In genomic region chr11:53931091-53931943, GRCm38 (mm10) we compare ENCODE assay signal across 9 mouse cellular contexts. TPM values are rescaled to one million over a fixed set of nuclear protein-coding genes. Genes with fewer than 3 reads are reported as not detected.
DNase-seq lines count a peak whose midpoint lies in the region; ATAC-seq lines count a peak whose summit lies in the region.
"Had no signal": no experiment of that assay in that cellular context is flagged by ENCODE, and none has a peak within 500 bp of the region (broad histone marks: within the 10 kb centered on the region; RNA-seq: fewer than 3 reads in every experiment).

No protein-coding gene starts in this region.

- no peak overlapping the region for H3K9ac ChIP-seq in heart, embryonic 11.5 days (ENCODE audit: low read depth, low read length)
- H3K9ac ChIP-seq in neural tube, embryonic 11.5 days (ENCODE audit: low read length) = no peak overlapping the region
- H3K9ac ChIP-seq: embryonic facial prominence, embryonic 12.5 days had no signal

- ATAC-seq in heart, embryonic 11.5 days (replicated peaks; ENCODE audit: insufficient number of reproducible peaks, low FRiP score, low TSS enrichment) = no peak
- ATAC-seq in neural tube, embryonic 11.5 days (ENCODE audit: insufficient read depth, low FRiP score, low TSS enrichment) = no peak

- peak; percentile 52 to 77 for DNase-seq in heart, adult 18-20 months
- peak; percentile 74 for DNase-seq in adrenal gland, adult 8-10 months
- peak; percentile 81 for DNase-seq in embryo, embryonic 10.5 days (ENCODE audit: low spot score)
- DNase-seq in heart, postnatal 14 days = peak; percentile 63 to 77
- peak; percentile 44 to 69 for DNase-seq in left cerebral cortex, postnatal 14 days (ENCODE audit: low spot score in 2 of 2)
- peak; percentile 56 for DNase-seq in neural tube, embryonic 11.5 days (ENCODE audit: low spot score)
- peak; percentile 74 for DNase-seq in testis, postnatal 10 days (ENCODE audit: low spot score)

- H3K4me1 ChIP-seq in heart, embryonic 11.5 days (ENCODE audit: control insufficient read depth, insufficient read depth, low read length) = no peaks in the 10 kb centered on the region
- H3K4me1 ChIP-seq in neural tube, embryonic 11.5 days (ENCODE audit: control insufficient read depth, insufficient read depth, low read length) = no peaks in the 10 kb centered on the region
- H3K4me1 ChIP-seq: embryonic facial prominence, embryonic 12.5 days had no signal

- H3K4me3 ChIP-seq in heart, embryonic 11.5 days (ENCODE audit: low read depth, low read length) = no peak overlapping the region
- H3K4me3 ChIP-seq in neural tube, embryonic 11.5 days (ENCODE audit: low read depth, low read length) = no peak overlapping the region
- H3K4me3 ChIP-seq: embryonic facial prominence, embryonic 12.5 days had no signal

- H3K27ac ChIP-seq in heart, embryonic 11.5 days (ENCODE audit: low read depth, low read length) = no peak overlapping the region
- H3K27ac ChIP-seq in neural tube, embryonic 11.5 days (ENCODE audit: low read depth, low read length) = no peak overlapping the region
- H3K27ac ChIP-seq: embryonic facial prominence, embryonic 12.5 days had no signal

- intact Hi-C loops in heart, postnatal 14 days (cut with DNase I) = loop anchor here (2.0 to 5.0 kb wide), 4 partner anchors 56 to 325 kb away; no protein-coding TSS in a partner anchor
- intact Hi-C loops in left cerebral cortex, postnatal 14 days (cut with DNase I) = loop anchor here (5.0 kb wide), 1 partner anchor 121 kb away; no protein-coding TSS in a partner anchor

- no peaks in the 10 kb centered on the region for H3K36me3 ChIP-seq in heart, embryonic 11.5 days (ENCODE audit: control insufficient read depth, insufficient read depth, low read length)
- H3K36me3 ChIP-seq in neural tube, embryonic 11.5 days (ENCODE audit: control insufficient read depth, insufficient read depth, low read length) = no peaks in the 10 kb centered on the region
- H3K36me3 ChIP-seq: embryonic facial prominence, embryonic 12.5 days had no signal

- no peaks in the 10 kb centered on the region for H3K9me3 ChIP-seq in heart, embryonic 11.5 days (replicated peaks; ENCODE audit: control insufficient read depth, low read length)
- H3K9me3 ChIP-seq in neural tube, embryonic 11.5 days (ENCODE audit: control insufficient read depth, low read length) = no peaks in the 10 kb centered on the region
- H3K9me3 ChIP-seq: embryonic facial prominence, embryonic 12.5 days had no signal

- no peaks in the 10 kb centered on the region for H3K27me3 ChIP-seq in heart, embryonic 11.5 days (ENCODE audit: control insufficient read depth, insufficient read depth, low read length)
- no peaks in the 10 kb centered on the region for H3K27me3 ChIP-seq in neural tube, embryonic 11.5 days (ENCODE audit: control insufficient read depth, insufficient read depth, low read length)
- H3K27me3 ChIP-seq: embryonic facial prominence, embryonic 12.5 days had no signal

- no peak overlapping the region for H3K4me2 ChIP-seq in heart, embryonic 11.5 days
- no peak overlapping the region for H3K4me2 ChIP-seq in neural tube, embryonic 11.5 days (ENCODE audit: low read depth)
- H3K4me2 ChIP-seq: embryonic facial prominence, embryonic 12.5 days had no signal

- 24% methylated on average over 17 of the region's 17 CpGs for WGBS in heart, embryonic 11.5 days (ENCODE audit: insufficient replicate concordance)
- WGBS in neural tube, embryonic 11.5 days = 38% methylated on average over 17 of the region's 17 CpGs

RNA-seq across cellular contexts. Expression of gene Slc22a5, which starts 39.9 kb away (rescaled TPM):
- 10 to 100 TPM; 18.8 to 22.7 TPM for total RNA-seq in heart, adult 18-20 months (2021)
- 8.1 and 9.2 TPM in 2 replicates for polyA plus RNA-seq in heart, embryonic 11.5 days (2014; fragmentation: Nextera tagmentation; extraction: Ambion mirVana)
- total RNA-seq in adrenal gland, adult 8-10 months (2022) = 10 to 100 TPM; 36.9 to 47.9 (median 43.8) TPM
- total RNA-seq in heart, postnatal 14 days (2021) = 10 to 100 TPM; 20.9 to 23.7 TPM
- total RNA-seq in left cerebral cortex, postnatal 14 days (2021) = 10 to 100 TPM in 1 of 2 experiments, 1 to 10 TPM in 1; 9.4 to 10.9 TPM
- polyA plus RNA-seq in neural tube, embryonic 11.5 days (2014; fragmentation: Nextera tagmentation; extraction: Ambion mirVana) = 7.8 and 8.7 TPM in 2 replicates

RNA-seq across cellular contexts. Expression of gene Slc22a21, which starts 48.8 kb away (rescaled TPM):
- 1 to 10 TPM; 1.0 to 1.7 TPM for total RNA-seq in heart, adult 18-20 months (2021)
- 1.9 and 2.0 TPM in 2 replicates for polyA plus RNA-seq in heart, embryonic 11.5 days (2014; fragmentation: Nextera tagmentation; extraction: Ambion mirVana)
- 10 to 100 TPM in 1 of 4 experiments, 1 to 10 TPM in 3; 4.4 to 12.5 (median 6.6) TPM for total RNA-seq in adrenal gland, adult 8-10 months (2022)
- 1 to 10 TPM; 1.7 to 2.5 TPM for total RNA-seq in heart, postnatal 14 days (2021)
- total RNA-seq in left cerebral cortex, postnatal 14 days (2021) = 1 to 10 TPM; 1.9 to 2.1 TPM
- 1.6 and 2.9 TPM in 2 replicates for polyA plus RNA-seq in neural tube, embryonic 11.5 days (2014; fragmentation: Nextera tagmentation; extraction: Ambion mirVana)
